Mouse (Mus musculus) E14TG2a.4 (cell line): ENCODE results near the gene Bglap2.
A peak's percentile ranks its signal among the peaks of the same experiment; 100 is the strongest.

ENCODE experiments used
- H3K27me3 ChIP-seq: 2 replicates; pipeline ENCODE4 v1.6.1; 2014; ENCODE audit warnings: low read length, control low read depth; ENCODE audit not compliant: insufficient read depth
- H3K36me3 ChIP-seq: 2 replicates; pipeline ENCODE4 v1.6.1; 2014; ENCODE audit warnings: low read length, control low read depth; ENCODE audit not compliant: insufficient read depth
- H3K4me1 ChIP-seq: replicated peaks from 2 replicates; pipeline ENCODE4 v1.6.1; 2014; ENCODE audit warnings: low read depth, low read length, control low read depth
- H3K4me3 ChIP-seq: replicated peaks from 2 replicates; pipeline ENCODE4 v1.5.1; 2014; ENCODE audit warnings: mild to moderate bottlenecking, low read length
- H3K9me3 ChIP-seq: 2 replicates; pipeline ENCODE4 v1.6.1; 2014; ENCODE audit warnings: low read length, control low read depth
- CTCF ChIP-seq: conservative IDR thresholded peaks from 2 replicates; pipeline ENCODE4 v1.5.1; 2014; ENCODE audit warnings: low read length
- NANOG ChIP-seq: IDR thresholded peaks from 2 replicates; pipeline ENCODE4 v1.6.1; 2014; ENCODE audit warnings: borderline replicate concordance, low read length, mixed read lengths
- POU5F1 ChIP-seq: IDR thresholded peaks from 2 replicates; pipeline ENCODE4 v1.6.1; 2014; ENCODE audit warnings: low read length, borderline replicate concordance

Bglap2 gene

DNA sequence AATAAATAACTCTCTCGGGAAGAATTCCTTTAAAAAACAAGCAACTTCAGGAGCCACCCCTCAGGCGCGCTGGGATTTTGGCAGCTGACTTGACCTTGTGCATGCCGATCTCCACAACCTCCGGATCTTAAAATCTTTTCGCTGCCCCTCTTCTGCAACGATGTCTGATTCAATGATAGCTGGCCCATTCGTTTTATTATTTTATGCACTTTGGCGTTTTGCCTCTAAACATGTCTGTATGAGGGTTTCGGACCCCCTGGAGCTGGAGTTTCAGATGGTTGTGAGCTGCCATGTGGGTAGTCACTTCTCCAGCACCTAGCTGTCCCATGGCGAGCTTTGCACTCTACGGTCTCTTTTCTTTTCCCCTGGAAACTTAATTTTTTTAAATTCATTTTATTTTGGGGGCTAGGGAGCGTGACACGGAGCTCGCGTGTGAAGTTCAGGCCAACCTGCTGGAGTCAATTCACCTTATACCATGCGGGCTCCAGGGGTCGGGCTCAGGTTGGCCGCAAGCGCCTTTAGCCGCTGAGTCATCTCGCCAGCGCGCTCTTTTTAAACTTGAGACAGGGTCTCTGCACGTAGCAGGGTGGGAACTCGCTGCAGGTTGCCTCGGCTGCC is 43.0 kb downstream of the Bglap2 start:
- TF ChIP-seq NANOG, result no peak
- no peak for TF ChIP-seq CTCF
- TF ChIP-seq POU5F1, result no peak
- Histone ChIP-seq H3K4me1 (peaks cover 68% of the 10 kb centered on the region), H3K4me3 (peak overlapping the region; percentile 93)

DNA sequence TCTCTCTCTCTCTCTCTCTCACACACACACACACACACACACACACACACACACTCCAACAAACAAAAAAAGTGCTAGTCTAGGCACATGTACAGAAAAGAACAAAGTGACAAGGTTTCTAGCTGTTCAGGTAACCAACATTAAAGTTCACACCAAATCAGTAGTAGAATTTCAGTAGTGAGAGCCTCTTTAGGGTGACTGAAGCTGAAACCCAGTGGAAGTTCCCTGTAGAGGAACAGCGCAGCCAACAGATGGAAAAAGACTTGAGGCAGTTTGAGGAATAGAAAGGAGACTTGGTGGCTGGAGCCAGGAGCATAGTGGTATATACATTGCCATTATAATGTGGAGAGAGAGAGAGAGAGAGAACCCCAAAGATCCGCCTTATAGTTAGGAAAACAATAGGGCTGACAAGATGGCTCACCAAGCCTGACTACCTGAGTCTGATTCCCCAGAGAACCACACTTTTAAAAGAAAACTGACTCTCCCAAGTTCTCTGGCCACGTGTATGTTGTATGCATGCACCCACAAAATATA is 43.5 kb downstream of the Bglap2 start:
- no peaks in the 10 kb centered on the region for H3K9me3 ChIP-seq
- peaks cover 14% of the 10 kb centered on the region for H3K27me3 ChIP-seq
- H3K4me3 ChIP-seq, result peak overlapping the region; percentile 93
- peaks cover 38% of the 10 kb centered on the region for H3K36me3 ChIP-seq
- TF ChIP-seq POU5F1 (no peak), NANOG (no peak), CTCF (no peak)
- peaks cover 70% of the 10 kb centered on the region for H3K4me1 ChIP-seq

More for the DNA sequence above, 43.0 kb downstream of the Bglap2 start:
- Histone ChIP-seq H3K36me3 (peaks cover 37% of the 10 kb centered on the region), H3K9me3 (no peaks in the 10 kb centered on the region), H3K27me3 (peaks cover 14% of the 10 kb centered on the region)

DNA sequence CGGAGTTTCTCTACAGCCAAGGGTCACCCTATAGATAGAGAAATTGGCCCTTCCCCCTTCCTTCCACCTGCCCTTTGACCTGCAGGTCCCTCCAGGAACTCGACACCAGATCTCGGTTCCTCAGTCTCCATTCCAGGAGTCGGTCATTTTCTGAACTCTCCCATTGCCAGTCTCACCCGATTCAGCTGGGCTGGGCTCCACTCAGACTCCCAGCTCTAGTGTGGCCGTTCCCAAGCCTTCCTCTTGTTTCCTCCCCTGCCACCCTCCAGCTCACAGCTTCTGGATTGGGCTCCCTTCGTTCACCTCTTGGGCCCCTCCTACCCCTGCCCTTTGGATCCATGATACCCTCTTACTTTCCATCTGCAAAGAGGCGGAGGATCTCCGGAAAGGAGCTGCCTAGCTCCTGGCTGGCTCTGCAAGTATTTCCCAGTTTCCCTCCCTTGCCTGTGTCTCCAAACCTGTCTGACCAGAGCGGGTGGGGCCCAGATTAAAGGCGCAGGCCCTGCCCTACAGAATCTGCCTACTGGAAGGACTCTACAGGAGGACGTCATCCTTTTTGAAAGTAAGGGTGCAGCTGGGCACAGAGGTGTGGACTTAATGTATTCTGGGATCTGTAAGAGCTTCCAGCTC is 44.4 kb downstream of the Bglap2 start:
- Histone ChIP-seq H3K9me3 (no peaks in the 10 kb centered on the region), H3K4me1 (peaks cover 70% of the 10 kb centered on the region), H3K4me3 (peak overlapping the region; percentile 93), H3K36me3 (peaks cover 38% of the 10 kb centered on the region), H3K27me3 (peaks cover 14% of the 10 kb centered on the region)
- no peak for TF ChIP-seq NANOG
- no peak for TF ChIP-seq CTCF
- no peak for TF ChIP-seq POU5F1

DNA sequence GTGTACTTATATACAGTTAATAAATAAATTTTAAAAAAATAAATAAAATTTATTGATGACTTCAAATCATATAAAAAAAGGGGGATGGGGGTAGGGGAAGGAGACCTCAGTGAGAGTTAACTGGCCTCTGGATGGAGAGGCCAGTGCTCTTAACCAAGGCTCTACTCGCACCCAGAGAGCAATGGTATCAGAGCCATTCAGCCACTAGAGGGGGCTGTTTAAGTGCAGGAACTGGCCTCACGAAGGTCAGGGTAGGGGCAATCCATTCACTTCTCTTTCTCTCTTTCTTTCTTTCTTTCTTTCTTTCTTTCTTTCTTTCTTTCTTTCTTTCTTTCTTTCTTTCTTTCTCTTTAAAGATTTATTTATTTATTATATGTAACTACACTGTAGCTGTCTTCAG is 47.2 kb downstream of the Bglap2 start:
- peaks cover 14% of the 10 kb centered on the region for H3K27me3 ChIP-seq
- peaks cover 77% of the 10 kb centered on the region for H3K4me1 ChIP-seq
- H3K36me3 ChIP-seq, result peaks cover 45% of the 10 kb centered on the region
- H3K9me3 ChIP-seq, result no peaks in the 10 kb centered on the region
- H3K4me3 ChIP-seq, result no peak overlapping the region
- no peak for TF ChIP-seq POU5F1
- TF ChIP-seq CTCF, result peak; percentile 69

DNA sequence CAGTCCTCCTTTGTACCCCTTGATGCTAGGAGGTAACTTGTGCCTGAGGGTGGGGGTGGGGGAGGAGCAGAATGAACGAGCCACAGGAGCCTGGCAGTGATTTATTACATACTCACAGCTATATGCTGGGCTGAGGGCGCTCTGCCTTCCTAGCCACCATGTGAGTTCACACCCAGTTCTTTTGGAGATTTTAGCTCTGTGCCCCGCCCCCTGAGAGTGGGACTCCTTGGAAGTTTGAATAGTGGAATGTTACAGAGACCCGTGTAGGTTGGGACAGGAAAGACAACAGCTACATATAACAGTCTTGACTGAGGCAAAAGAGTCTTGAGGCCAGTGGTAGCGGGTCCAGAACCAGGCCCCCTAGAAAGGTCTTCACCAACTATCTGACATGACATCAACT is 49.5 kb downstream of the Bglap2 start:
- Histone ChIP-seq H3K4me1 (peaks cover 77% of the 10 kb centered on the region), H3K36me3 (peaks cover 51% of the 10 kb centered on the region), H3K9me3 (no peaks in the 10 kb centered on the region), H3K27me3 (peaks cover 14% of the 10 kb centered on the region), H3K4me3 (peak overlapping the region; percentile 51)
- TF ChIP-seq NANOG (no peak), CTCF (no peak), POU5F1 (no peak)
